ENCODE assay signal across 11 mouse cellular contexts in the genomic region with DNA sequence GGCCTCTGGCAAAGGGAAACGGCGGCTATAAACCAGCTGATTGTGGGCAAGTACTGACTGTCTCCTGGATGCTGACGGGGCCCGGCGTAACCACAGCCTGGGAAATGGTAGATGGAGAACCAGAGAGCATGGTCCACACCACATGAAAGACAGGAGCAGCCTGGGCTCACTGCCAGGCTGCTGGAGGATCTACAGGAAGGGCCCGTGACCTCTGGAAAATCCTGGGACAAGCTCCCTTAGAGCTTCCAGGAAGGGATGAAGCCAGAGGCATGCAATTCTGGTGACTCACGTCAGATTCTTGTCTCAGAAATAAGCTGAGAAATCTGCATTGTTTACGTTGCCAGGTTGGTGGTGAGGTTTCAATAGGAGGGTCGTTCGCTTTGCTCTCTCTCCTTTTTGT. TPM values are rescaled to one million over a fixed set of nuclear protein-coding genes. Genes with fewer than 3 reads are reported as not detected.
DNase-seq lines count a peak whose midpoint lies in the region; ATAC-seq and TF ChIP-seq lines count a peak whose summit lies in the region.
"Had no signal": no experiment of that assay in that cellular context is flagged by ENCODE, and none has a peak within 500 bp of the region (broad histone marks: within the 10 kb centered on the region; RNA-seq: fewer than 3 reads in every experiment).

No protein-coding gene starts in this region.

- H3K9ac ChIP-seq in heart, adult 2 months (ENCODE audit: low read depth, low read length): no peak overlapping the region
- H3K9ac ChIP-seq in liver, postnatal 0 days (replicated peaks): no peak overlapping the region
- H3K9ac ChIP-seq: hindbrain, embryonic 15.5 days; lung, embryonic 15.5 days had no signal

- peaks cover 2% of the 10 kb centered on the region for H3K4me1 ChIP-seq in heart, adult 2 months (ENCODE audit: control insufficient read depth, insufficient read depth, low read length)
- peaks cover 23% of the 10 kb centered on the region for H3K4me1 ChIP-seq in liver, postnatal 0 days (ENCODE audit: insufficient read depth)

- H3ac ChIP-seq in C2C12 (ENCODE audit: control insufficient read depth, insufficient read length, low read depth): no peak overlapping the region

- no peaks in the 10 kb centered on the region for H3K27me3 ChIP-seq in heart, adult 2 months (ENCODE audit: control insufficient read depth, insufficient read depth, low read length)
- no peaks in the 10 kb centered on the region for H3K27me3 ChIP-seq in C2C12 (ENCODE audit: control insufficient read depth, insufficient read depth, insufficient read length)
- no peaks in the 10 kb centered on the region for H3K27me3 ChIP-seq in liver, postnatal 0 days (ENCODE audit: insufficient read depth, low read length)
- H3K27me3 ChIP-seq: lung, embryonic 15.5 days had no signal

- H3K27ac ChIP-seq in heart, adult 2 months: peak overlapping the region; percentile 34; the same call in 1 of the 2 replicates
- no peak overlapping the region for H3K27ac ChIP-seq in liver, postnatal 0 days (ENCODE audit: low read depth)
- H3K27ac ChIP-seq: hindbrain, embryonic 15.5 days; lung, embryonic 15.5 days had no signal

- no peak for TF ChIP-seq EP300 in heart, adult 2 months (IDR thresholded peaks at IDR 0.05; ENCODE audit: insufficient read depth, low read depth, low read length)
- no peak for TF ChIP-seq EP300 in liver, postnatal 0 days (IDR thresholded peaks at IDR 0.05; ENCODE audit: low read depth)

- no peak for TF ChIP-seq POLR2A in heart, adult 2 months (IDR thresholded peaks at IDR 0.05; ENCODE audit: insufficient read depth, low read depth, low read length)

- H3K79me2 ChIP-seq in heart, adult 2 months (replicated peaks; ENCODE audit: control insufficient read depth, insufficient read depth, low read length): no peaks in the 10 kb centered on the region
- H3K79me2 ChIP-seq in C2C12 (ENCODE audit: control insufficient read depth, insufficient read depth): no peaks in the 10 kb centered on the region

- peak in 1 of 2 experiments; percentile 39 for DNase-seq in heart, adult 2 months
- DNase-seq in heart, postnatal 36 days: no peak
- DNase-seq in adipocyte (ENCODE audit: low spot score): peak; percentile 79
- peak; percentile 68 for DNase-seq in kidney, postnatal 14 days
- no peak for DNase-seq in layer of hippocampus, adult 8-10 months (ENCODE audit: low spot score in 2 of 2)
- DNase-seq in right cerebral cortex, postnatal 4 days: no peak
- DNase-seq in liver, postnatal 0 days: no peak
- DNase-seq: embryo, embryonic 11 days had no signal

- H3K9me3 ChIP-seq in liver, postnatal 0 days (ENCODE audit: low read length): no peaks in the 10 kb centered on the region; the same call in 1 of the 2 replicates
- H3K9me3 ChIP-seq: hindbrain, embryonic 15.5 days; lung, embryonic 15.5 days had no signal

- no peak overlapping the region for H3K4me3 ChIP-seq in heart, adult 2 months
- H3K4me3 ChIP-seq in C2C12 (ENCODE audit: insufficient read depth, poor library complexity, severe bottlenecking): no peak overlapping the region
- H3K4me3 ChIP-seq in liver, postnatal 0 days (ENCODE audit: low read depth, low read length): no peak overlapping the region
- H3K4me3 ChIP-seq: hindbrain, embryonic 15.5 days; lung, embryonic 15.5 days had no signal

- no peaks in the 10 kb centered on the region for H3K79me3 ChIP-seq in C2C12 (ENCODE audit: low read depth)

- TF ChIP-seq CTCF in heart, adult 2 months (IDR thresholded peaks at IDR 0.05): no peak
- no peak for TF ChIP-seq CTCF in C2C12 (IDR thresholded peaks at IDR 0.05; ENCODE audit: control insufficient read depth, insufficient read depth, insufficient read length)
- TF ChIP-seq CTCF in liver, postnatal 0 days (IDR thresholded peaks at IDR 0.05; ENCODE audit: low read depth): no peak

- intact Hi-C loops in heart, adult 2 months (cut with DNase I): no loop called here
- intact Hi-C loops in heart, postnatal 36 days (cut with DNase I): no loop called here

- ATAC-seq in liver, postnatal 0 days: no peak

- 37% methylated on average over 10 of the region's 10 CpGs for WGBS in heart, adult 2 months
- 59% methylated on average over 10 of the region's 10 CpGs for WGBS in liver, postnatal 0 days (ENCODE audit: insufficient replicate concordance)

- H3K36me3 ChIP-seq in heart, adult 2 months (ENCODE audit: control insufficient read depth, insufficient read depth, low read length): no peaks in the 10 kb centered on the region
- H3K36me3 ChIP-seq in C2C12 (ENCODE audit: control insufficient read depth, insufficient read depth): no peaks in the 10 kb centered on the region
- no peaks in the 10 kb centered on the region for H3K36me3 ChIP-seq in liver, postnatal 0 days (replicated peaks; ENCODE audit: insufficient read depth, low read length)
- H3K36me3 ChIP-seq: hindbrain, embryonic 15.5 days; lung, embryonic 15.5 days had no signal

- no peak overlapping the region for H3K4me2 ChIP-seq in liver, postnatal 0 days (ENCODE audit: low read depth, low read length)
- H3K4me2 ChIP-seq: hindbrain, embryonic 15.5 days; lung, embryonic 15.5 days had no signal

TF ChIP-seq in C2C12, 6 proteins besides CTCF, POLR2A, EP300 and RAD21:
- TF ChIP-seq CEBPB (IDR thresholded peaks at IDR 0.05; ENCODE audit: low read depth) (no peak), MYOD1 (IDR thresholded peaks at IDR 0.05; ENCODE audit: control insufficient read depth, insufficient read length, low read depth) (no peak), MYOG (IDR thresholded peaks at IDR 0.05; ENCODE audit: control insufficient read depth, extremely low read depth, insufficient read length) (no peak), FOSL1 (IDR thresholded peaks at IDR 0.05; ENCODE audit: insufficient read depth, low read length, poor library complexity, severe bottlenecking) (no peak), MAX (IDR thresholded peaks at IDR 0.05) (peak; percentile 90), USF1 (IDR thresholded peaks at IDR 0.05; ENCODE audit: low read depth) (peak; percentile 71)

RNA-seq across cellular contexts. Expression of a gene that starts 1.8 kb away (rescaled TPM):
- total RNA-seq in heart, adult 2 months (2021): 100 to 1,000 TPM; 262 to 309 TPM
- 260 and 278 TPM in 2 replicates for polyA plus RNA-seq in heart, adult 2 months (2012; rRNA removed)
- total RNA-seq in heart, postnatal 36 days (2021): 100 to 1,000 TPM; 272 to 280 TPM
- polyA plus RNA-seq in C2C12 (2012; fragmentation: generic; extraction: Trizol): 8.3 TPM
- total RNA-seq in layer of hippocampus, adult 8-10 months (2022): 10 to 100 TPM; 19.2 to 21.4 (median 20.1) TPM
- polyA plus RNA-seq in liver, postnatal 0 days (2015; fragmentation: Nextera tagmentation; extraction: Ambion mirVana): 11.7 and 14.9 TPM in 2 replicates

RNA-seq across cellular contexts. Expression of a gene that starts 15.0 kb away (rescaled TPM):
- 100 to 1,000 TPM; 117 to 121 TPM for total RNA-seq in heart, adult 2 months (2021)
- polyA plus RNA-seq in heart, adult 2 months (2012; rRNA removed): 49.9 and 80.2 TPM in 2 replicates
- total RNA-seq in heart, postnatal 36 days (2021): 100 to 1,000 TPM in 1 of 2 experiments, 10 to 100 TPM in 1; 98.7 to 126 TPM
- polyA plus RNA-seq in C2C12 (2012; fragmentation: generic; extraction: Trizol): 309 TPM
- total RNA-seq in layer of hippocampus, adult 8-10 months (2022): 100 to 1,000 TPM; 155 to 228 (median 191) TPM
- polyA plus RNA-seq in liver, postnatal 0 days (2015; fragmentation: Nextera tagmentation; extraction: Ambion mirVana): 47.2 and 51.4 TPM in 2 replicates

RNA-seq across cellular contexts. Expression of a gene that starts 35.5 kb away (rescaled TPM):
- total RNA-seq in heart, adult 2 months (2021): 1 to 10 TPM; 5.2 to 9.0 TPM
- polyA plus RNA-seq in heart, adult 2 months (2012; rRNA removed): 4.7 and 7.8 TPM in 2 replicates
- 1 to 10 TPM; 4.2 to 5.9 TPM for total RNA-seq in heart, postnatal 36 days (2021)
- 0.37 TPM for polyA plus RNA-seq in C2C12 (2012; fragmentation: generic; extraction: Trizol)
- total RNA-seq in layer of hippocampus, adult 8-10 months (2022): 10 to 100 TPM in 2 of 4 experiments, 1 to 10 TPM in 2; 3.7 to 17.8 (median 9.2) TPM
- polyA plus RNA-seq in liver, postnatal 0 days (2015; fragmentation: Nextera tagmentation; extraction: Ambion mirVana): 60.5 and 70.2 TPM in 2 replicates

RNA-seq across cellular contexts. Expression of a gene that starts 50.8 kb away (rescaled TPM):
- 1 to 10 TPM; 1.1 to 1.2 TPM for total RNA-seq in heart, adult 2 months (2021)
- polyA plus RNA-seq in heart, adult 2 months (2012; rRNA removed): 0.84 and 0.94 TPM in 2 replicates
- under 1 TPM; 0.84 to 1.00 TPM for total RNA-seq in heart, postnatal 36 days (2021)
- 0.08 TPM for polyA plus RNA-seq in C2C12 (2012; fragmentation: generic; extraction: Trizol)
- total RNA-seq in layer of hippocampus, adult 8-10 months (2022): 10 to 100 TPM; 18.9 to 23.5 (median 21.5) TPM
- polyA plus RNA-seq in liver, postnatal 0 days (2015; fragmentation: Nextera tagmentation; extraction: Ambion mirVana): 0.12 and 0.21 TPM in 2 replicates

RNA-seq across cellular contexts. Expression of a gene that starts 58.8 kb away (rescaled TPM):
- 10 to 100 TPM; 20.7 to 26.3 TPM for total RNA-seq in heart, adult 2 months (2021)
- 26.4 and 30.7 TPM in 2 replicates for polyA plus RNA-seq in heart, adult 2 months (2012; rRNA removed)
- total RNA-seq in heart, postnatal 36 days (2021): 10 to 100 TPM; 23.0 to 25.5 TPM
- 4.7 TPM for polyA plus RNA-seq in C2C12 (2012; fragmentation: generic; extraction: Trizol)
- total RNA-seq in layer of hippocampus, adult 8-10 months (2022): 10 to 100 TPM; 16.5 to 20.8 (median 16.6) TPM
- 2.9 and 4.1 TPM in 2 replicates for polyA plus RNA-seq in liver, postnatal 0 days (2015; fragmentation: Nextera tagmentation; extraction: Ambion mirVana)

Comparison
In these comparisons a context has a peak if more than half of its experiments do, and no peak if none do; other contexts are left out.
1. DNase-seq: peak in adipocyte (single experiment) and kidney, postnatal 14 days (single experiment); none in heart, postnatal 36 days (0 of 2), layer of hippocampus, adult 8-10 months (0 of 2), right cerebral cortex, postnatal 4 days (single experiment) and liver, postnatal 0 days (single experiment).
2. RNA of a gene that starts 1.8 kb away (total RNA-seq): 262 to 309 TPM in heart, adult 2 months and 272 to 280 TPM in heart, postnatal 36 days; 19.2 to 21.4 TPM in layer of hippocampus, adult 8-10 months; every median in the first group is over 10 times any median in the second.